Mouse (Mus musculus) c-Kit-positive CD71-positive TER-119-positive erythroid progenitor cells, embryonic 14.5 days (primary cell): Measurements from ENCODE around the gene Gm11127.
A peak's percentile ranks its signal among the peaks of the same experiment; 100 is the strongest.
"Not testable (repeated sequence)": the region's sequence is repeated elsewhere in the genome, so short reads cannot be mapped to it uniquely, and the experiment has no call there.

Experiments
- DNase-seq: peaks from one replicate; pipeline ENCODE4 v3.0.0-alpha.2; 2013; ENCODE audit warnings: low spot score

Gm11127 gene

GRCm38 (mm10) chr17:36058362-36058761, at the start of gene Gm11127:
Gene Gm11127, minus strand, starts transcription at chr17:36058371.
- DNase-seq: not testable (repeated sequence)

GRCm38 (mm10) chr17:36102091-36102490, 43.9 kb upstream of the Gm11127 start:
- DNase-seq: not testable (repeated sequence)

DNA sequence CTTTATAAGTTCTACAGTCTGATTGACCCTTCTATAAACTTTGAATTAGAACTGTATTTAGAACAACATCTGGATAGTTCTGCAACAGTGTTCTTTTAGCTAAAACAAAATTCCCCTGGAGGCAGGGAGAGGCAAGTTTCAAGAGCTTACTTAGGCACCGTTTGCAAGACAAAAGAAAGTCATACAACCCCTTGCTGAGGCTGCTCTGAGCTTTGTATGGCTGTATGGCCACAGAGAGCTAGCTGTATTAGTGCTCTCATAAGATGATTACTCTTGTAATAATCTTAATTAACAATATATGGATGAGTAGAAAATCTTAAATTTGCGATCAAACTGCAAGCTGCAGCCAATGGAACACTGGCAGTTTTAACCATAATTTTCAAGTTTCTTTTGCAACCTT, 41.4 kb upstream of the Gm11127 start:
- not testable (repeated sequence) for DNase-seq

- DNase-seq: no peak
Observed at GRCm38 (mm10) chr17:36093936-36094335, 35.8 kb upstream of the Gm11127 start.

- DNase-seq: not testable (repeated sequence)
Observed at GRCm38 (mm10) chr17:36092520-36092919, 34.3 kb upstream of the Gm11127 start.

DNA sequence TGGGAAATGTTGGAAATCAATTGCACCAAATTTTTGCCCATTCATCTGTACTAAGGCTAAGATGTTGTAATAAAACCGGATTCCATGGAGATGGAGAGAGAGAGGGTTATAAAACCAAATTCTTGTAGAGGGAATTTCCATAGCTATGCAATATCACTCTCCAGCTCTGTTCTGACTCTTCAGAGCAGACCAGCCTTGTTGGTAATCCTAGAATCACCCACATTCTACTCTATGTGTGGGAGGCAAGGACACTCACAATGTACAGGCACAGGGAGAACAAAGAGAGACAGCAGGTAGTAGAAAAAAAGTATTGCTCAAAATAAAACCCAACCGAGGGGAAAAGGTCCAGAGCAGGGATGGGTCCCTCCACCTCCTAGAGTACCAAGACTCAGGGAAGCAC, 33.8 kb upstream of the Gm11127 start:
- DNase-seq: not testable (repeated sequence)

GRCm38 (mm10) chr17:36085976-36086375, 27.8 kb upstream of the Gm11127 start:
- not testable (repeated sequence) for DNase-seq

GRCm38 (mm10) chr17:36083870-36084451, 25.8 kb upstream of the Gm11127 start:
- DNase-seq: no peak

DNA sequence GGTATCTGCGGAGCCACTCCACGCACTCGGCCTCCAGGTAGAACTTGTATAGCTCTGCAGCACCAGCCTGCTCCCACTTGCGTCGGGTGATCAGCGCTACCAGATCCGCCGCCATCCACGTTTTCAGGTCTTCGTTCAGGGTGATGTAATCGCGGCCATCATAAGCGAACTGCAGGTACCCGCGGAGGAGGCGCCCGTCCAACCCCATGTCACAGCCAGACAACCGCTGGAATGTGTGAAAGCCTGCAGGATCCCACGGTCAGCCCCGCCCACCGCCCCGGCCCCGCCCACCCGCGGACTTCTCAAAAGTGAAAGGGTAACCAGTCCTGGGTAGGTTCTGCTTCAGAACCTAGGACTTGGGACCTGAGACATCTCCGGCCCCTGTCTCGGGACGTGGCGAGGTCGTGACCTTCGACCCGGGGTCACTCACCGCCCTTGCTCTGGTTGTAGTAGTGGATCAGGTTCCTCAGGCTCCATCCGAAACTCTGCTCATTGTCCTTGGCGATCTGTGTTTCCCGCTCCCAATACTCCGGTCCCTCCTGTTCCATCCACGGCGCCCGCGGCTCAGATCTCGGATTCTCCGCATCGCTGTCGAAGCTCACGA, 25.2 kb upstream of the Gm11127 start:
- no peak for DNase-seq

GRCm38 (mm10) chr17:36082519-36083232, 24.5 kb upstream of the Gm11127 start:
- DNase-seq: not testable (repeated sequence)

- not testable (repeated sequence) for DNase-seq
Observed at GRCm38 (mm10) chr17:36081901-36082300, 23.7 kb upstream of the Gm11127 start.

DNA sequence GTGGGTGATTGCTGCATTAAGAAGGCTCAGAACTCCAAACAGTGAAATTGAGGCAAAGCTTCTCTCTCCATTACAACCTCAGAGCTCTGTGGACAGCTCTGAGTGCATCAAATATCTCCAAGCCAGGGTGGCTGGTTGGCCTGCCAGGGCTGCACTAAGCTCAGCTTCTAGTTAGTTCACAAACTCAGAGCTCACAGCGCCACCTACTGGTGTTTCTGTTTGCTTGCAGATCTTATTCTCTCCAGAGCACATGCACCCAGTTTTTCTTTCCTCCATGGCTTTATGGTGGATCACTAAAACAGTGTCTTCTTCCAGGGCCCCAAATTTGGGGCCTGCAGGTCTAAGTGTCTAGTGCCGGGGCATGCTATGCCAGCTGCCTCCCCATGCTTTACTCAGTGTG, 2.7 kb upstream of the Gm11127 start:
- DNase-seq: peak; percentile 76

GRCm38 (mm10) chr17:36057927-36058326, 244 bp downstream of the Gm11127 start:
- not testable (repeated sequence) for DNase-seq

DNA sequence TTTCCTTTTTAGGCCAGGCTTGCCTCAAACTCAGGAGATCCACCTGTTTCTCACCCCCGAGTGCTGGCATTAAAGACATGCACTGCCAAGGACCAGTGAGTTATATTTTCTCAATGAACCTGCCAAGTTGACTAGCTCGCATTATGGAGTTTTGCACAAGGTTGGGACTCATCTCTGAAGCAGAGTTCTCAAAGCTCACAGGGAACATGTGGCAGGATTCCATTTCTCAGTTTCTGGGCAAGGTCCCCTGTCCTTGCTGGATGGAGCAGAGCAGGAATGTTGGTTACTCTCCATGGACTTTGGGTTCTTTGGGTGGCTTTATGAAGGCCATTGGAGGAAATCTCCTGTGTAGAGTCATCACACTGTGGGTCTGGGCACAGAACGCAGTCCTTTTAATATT, 14.9 kb downstream of the Gm11127 start:
- DNase-seq: no peak

- DNase-seq: peak; percentile 81
Observed at GRCm38 (mm10) chr17:36042610-36043169, 15.5 kb downstream of the Gm11127 start, which contains the start of the genes H2-T22 and Gm6034. Gene H2-T22, minus strand, starts transcription at chr17:36042747. Gene Gm6034, plus strand, starts transcription at chr17:36042961.

GRCm38 (mm10) chr17:36042055-36042454, 16.1 kb downstream of the Gm11127 start:
- DNase-seq: not testable (repeated sequence)

- not testable (repeated sequence) for DNase-seq
Observed at GRCm38 (mm10) chr17:36040604-36041003, 17.6 kb downstream of the Gm11127 start.

DNA sequence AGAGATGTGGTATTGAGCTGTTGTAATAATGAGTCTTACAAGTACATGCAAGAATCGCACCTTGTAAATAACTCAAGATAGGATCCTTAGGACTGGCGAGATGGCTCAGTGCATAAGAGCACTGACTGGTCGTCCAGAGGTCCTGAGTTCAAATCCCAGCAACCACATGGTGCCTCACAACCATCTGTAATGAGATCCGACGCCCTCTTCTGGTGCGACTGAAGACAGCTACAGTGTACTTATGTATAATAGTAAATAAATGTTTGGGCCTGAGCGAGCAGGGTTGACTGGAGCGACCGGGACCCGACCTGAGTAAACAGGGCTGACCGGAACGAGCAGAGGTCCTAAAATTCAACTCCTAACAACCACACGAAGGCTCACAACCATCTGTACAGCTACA, 22.0 kb downstream of the Gm11127 start:
- not testable (repeated sequence) for DNase-seq

- not testable (repeated sequence) for DNase-seq
Observed at GRCm38 (mm10) chr17:36035010-36035638, 23.0 kb downstream of the Gm11127 start.

- DNase-seq: not testable (repeated sequence)
Observed at GRCm38 (mm10) chr17:36034524-36034923, 23.6 kb downstream of the Gm11127 start.

DNA sequence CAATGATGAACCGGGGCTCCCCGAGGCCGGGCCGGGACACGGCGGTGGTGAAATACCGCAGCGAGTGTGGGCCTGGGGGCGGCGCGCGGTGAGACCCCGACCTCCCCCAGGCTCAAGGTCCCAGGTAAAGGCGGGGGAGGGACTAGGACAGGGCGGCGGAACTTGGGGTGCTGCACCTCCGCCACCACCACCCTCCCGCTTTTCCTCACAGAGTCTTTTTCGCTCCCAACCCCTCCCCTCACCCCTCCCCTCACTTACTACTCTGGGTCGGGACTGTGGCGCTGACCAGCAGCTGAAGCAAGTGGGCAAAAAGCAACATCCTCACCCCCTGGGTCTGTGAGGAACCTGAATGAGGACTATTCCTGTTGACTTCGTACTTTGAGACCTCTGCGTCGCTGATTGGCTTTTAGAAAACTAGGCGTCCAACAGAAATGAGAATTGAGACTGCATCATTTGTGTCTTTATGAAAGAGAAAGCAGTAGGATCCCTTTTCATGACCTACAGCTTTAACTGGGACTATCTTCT, 25.8 kb downstream of the Gm11127 start, which contains the start of gene H2-T23:
Gene H2-T23, minus strand, starts transcription at position 505 of the 525 bp plus-strand sequence.
- DNase-seq: not testable (repeated sequence)
